Mouse (Mus musculus) spleen, postnatal 36 days (tissue): ENCODE results near the gene Iqck.

Experiments
- DNase-seq, 2 experiments: peaks; one replicate each; pipeline ENCODE4 v3.0.0; 2022; ENCODE audit warnings: low spot score in 2 of 2, mixed read lengths in 1 of 2

The Iqck gene

GRCm38 (mm10) chr7:118855171-118855876 lies at the start of gene Iqck:
TSS of gene Iqck (plus strand) at chr7:118855752.
- DNase-seq: peak; percentile 84 to 86

GRCm38 (mm10) chr7:118806631-118807411 lies 48.7 kb upstream of the Iqck start:
- no peak for DNase-seq

- no peak for DNase-seq
These were observed 47.7 kb upstream of the Iqck start for GRCm38 (mm10) chr7:118807899-118808298.

DNA sequence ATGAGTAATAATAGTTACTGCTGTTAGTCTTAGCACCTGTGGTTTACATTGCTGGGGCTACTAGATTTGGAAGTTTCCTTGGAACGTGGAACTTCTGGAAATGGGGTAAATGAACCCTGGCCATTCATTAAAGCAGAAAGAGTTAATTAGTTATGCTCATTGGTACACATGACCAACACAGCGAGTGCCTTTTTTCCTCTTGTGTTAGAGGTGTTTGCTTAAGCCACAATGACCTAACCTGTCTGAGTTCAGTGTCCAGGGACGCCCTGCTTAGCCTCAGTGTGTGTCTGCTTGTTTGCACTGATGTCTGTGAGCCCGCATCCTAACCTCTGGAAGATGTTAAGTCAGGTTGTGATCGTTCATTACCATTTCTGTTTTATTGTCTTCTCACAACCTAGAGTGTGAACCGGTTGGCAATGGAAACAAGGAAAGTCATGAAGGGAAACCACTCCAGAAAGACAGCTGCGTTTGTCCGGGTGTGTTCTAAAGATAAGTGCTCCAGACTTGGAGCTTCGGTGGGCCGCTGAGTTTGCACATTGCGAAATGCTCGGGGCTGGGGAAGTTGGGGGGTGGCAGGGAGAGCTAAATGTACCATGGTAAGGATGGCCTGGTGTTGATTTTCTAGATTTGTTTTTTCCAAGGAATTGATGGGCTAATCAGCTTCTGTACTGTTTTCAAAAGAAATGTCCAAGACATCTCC lies 44.0 kb upstream of the Iqck start:
- DNase-seq: no peak

GRCm38 (mm10) chr7:118813592-118813991 lies 42.0 kb upstream of the Iqck start:
- no peak for DNase-seq

DNA sequence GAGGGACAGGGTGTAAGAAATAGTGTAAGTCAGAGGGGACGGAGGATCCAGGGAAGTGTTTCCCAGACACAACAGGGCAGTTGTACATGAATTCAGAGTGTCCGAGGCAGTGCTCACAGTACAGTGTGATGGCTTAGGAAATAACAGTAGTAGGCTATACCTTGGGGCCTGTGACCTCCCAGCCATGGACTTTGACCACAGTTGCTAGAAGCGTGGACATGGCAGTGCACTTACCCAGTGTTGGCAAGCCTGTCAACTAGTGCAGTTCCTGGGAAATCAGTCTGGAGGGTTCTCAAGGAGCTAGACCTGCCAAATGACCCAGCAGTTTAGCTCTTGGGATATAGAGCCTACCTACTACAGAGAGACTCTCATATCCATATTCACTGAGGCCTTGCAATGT lies 39.3 kb upstream of the Iqck start:
- no peak for DNase-seq

GRCm38 (mm10) chr7:118817741-118818140 lies 37.8 kb upstream of the Iqck start:
- DNase-seq: no peak

- no peak for DNase-seq
These were observed 35.9 kb upstream of the Iqck start for GRCm38 (mm10) chr7:118819666-118820065.

- no peak for DNase-seq
These were observed 34.2 kb upstream of the Iqck start for GRCm38 (mm10) chr7:118821356-118821755.

GRCm38 (mm10) chr7:118821887-118822556 lies 33.5 kb upstream of the Iqck start:
- DNase-seq: no peak

DNA sequence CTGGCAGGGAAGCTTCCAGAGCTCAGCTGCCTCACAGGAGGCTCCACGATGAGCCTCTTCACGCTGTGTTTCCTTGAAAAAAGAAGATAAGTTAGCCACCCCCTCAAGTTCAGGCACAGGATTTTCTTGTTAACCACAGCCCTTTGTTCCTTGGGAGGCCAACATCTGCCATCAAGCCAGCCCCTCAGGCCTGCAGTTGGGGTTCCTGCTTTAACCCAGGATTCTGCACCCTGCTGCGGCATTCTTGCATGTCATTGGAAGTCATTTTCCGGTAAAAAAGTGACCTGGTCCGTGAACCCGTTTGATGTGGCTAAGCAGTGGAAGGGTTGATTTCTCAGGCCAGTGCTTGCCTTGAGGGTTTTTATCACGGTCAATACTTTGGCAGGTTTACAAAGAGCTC lies 31.1 kb upstream of the Iqck start:
- DNase-seq: no peak

GRCm38 (mm10) chr7:118827975-118828416 lies 27.6 kb upstream of the Iqck start:
- no peak for DNase-seq

GRCm38 (mm10) chr7:118837901-118838300 lies 17.7 kb upstream of the Iqck start:
- DNase-seq: no peak

GRCm38 (mm10) chr7:118841030-118841745 lies 14.4 kb upstream of the Iqck start:
- DNase-seq: no peak

- no peak for DNase-seq
These were observed 13.8 kb upstream of the Iqck start for GRCm38 (mm10) chr7:118841796-118842195.

DNA sequence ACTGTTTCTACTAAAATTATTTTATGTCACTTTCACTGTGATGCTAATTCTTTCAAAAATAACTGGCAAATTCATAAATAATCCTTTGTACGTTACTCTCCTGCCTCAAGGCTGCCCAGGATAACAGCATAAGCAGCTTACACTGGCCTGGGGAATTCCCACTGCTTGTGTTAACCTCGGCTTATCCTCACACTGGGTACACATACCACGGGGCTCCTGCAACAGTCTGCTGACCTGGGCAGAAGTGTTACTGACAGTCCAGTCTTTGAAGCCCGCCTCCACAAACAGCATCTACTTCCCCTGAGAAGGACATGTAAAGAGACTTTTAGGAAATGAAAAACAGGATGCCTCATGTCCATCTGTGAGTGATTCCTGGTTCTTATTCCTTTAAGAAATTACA lies 12.6 kb upstream of the Iqck start:
- DNase-seq: no peak

- no peak for DNase-seq
These were observed 10.4 kb upstream of the Iqck start for GRCm38 (mm10) chr7:118845141-118845540.

DNA sequence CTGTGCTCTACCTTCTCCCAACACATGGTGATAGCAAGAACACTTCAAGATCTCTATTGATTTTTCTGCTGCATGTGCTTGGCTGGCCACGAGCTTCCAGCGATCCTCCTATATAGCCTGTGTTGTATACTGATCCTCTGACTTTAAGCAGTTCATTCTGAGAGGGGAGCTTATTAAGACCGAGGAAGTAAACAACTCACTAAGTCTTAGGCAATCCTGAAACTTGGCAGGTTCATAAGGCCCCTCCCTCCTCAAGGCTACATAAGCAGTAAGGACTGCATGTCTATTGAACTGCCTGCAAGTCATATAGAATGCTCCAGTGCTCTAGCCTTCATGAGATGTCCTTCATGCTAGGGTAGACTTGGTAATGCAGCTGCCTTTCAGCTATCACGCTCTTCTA lies 9.2 kb upstream of the Iqck start:
- no peak for DNase-seq

- DNase-seq: no peak
These were observed 6.8 kb upstream of the Iqck start for GRCm38 (mm10) chr7:118848796-118849195.

DNA sequence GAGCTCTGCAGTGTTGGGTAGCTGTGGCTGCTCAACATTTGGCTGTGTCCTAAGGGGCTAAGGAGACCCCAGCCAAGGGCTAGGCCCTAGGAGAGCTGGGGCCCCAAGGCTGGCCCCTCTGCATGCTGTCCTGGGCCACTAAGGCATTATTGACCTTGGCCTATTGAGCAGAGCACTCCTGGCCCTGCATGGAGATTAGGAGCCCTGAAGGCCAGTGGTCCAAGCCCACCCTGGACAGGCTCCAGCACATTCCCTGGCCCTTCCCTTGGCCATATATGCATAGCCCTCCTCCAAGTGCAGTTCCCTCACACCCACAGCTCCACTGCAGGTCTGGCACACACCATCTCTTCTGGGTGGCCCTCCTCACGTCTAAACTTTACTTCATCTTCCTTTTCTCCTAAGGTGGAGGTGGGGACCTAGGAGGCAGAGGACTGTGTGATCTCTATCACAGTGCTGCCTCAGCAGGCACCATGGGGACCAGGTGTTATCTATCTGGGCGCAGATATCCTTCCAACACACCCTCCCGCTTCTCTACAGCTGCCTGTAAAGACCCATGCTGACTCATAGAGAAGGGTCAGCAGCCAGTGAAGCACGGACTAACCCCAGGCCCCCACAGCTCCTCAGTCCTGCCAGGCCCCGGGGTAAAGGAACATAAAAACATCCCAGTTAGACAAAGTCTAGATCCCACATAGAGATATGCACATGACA lies 5.9 kb upstream of the Iqck start:
- no peak for DNase-seq
